Mouse (Mus musculus) B cell, adult 62 days (primary cell): ENCODE measurements around the gene Med28. TPM values are rescaled to one million over a fixed set of nuclear protein-coding genes. Genes with fewer than 3 reads are reported as not detected.

Experiments
- total RNA-seq: library from RNA; stranded (reverse); gene quantifications from 4 replicates; pipeline ENCODE4 v1.2.4, GENCODE M21; 2023

The Med28 gene
- total RNA-seq: 80.7 to 91.9 TPM (median 86.8 TPM) in 4 replicates

DNA sequence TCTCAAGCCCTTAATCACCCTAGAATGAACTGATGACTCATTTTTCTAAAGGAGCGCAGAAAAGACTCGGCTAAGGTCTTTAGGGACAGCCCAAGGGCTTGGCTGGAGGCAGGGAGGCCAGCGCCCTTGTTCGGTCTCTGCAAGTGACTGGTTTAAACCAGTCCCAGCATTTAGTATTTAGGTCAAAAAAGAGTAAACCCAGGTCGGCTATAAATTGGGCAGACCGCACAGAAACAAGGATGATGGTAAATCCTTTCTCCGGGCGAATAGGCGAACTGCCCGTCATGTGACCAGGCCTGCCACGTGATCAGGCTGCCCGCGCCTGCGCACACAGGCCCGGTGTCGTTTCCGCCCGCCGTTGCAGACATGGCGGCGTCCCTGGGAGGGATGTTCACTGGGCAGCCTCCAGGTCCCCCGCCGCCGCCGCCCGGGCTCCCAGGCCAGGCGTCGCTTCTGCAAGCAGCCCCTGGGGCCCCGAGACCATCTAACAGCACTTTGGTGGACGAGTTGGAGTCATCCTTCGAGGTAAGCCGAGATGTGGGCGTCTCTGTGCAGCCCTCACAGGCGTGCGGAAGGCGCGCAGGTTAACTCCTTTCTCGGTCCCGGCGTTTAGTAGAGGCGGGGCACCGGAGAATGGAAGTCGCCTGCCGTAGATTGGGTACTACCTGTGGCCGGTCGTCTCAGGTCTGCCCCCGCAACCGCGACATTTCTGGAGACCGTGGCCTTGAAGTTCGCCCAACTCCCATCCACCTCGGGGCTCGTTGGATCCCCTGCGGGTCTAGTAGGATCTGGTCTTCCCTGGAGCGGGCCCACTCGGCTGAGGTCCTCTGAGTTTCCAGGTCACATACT, at the start of gene Med28:
Med28 (plus strand) TSS at position 270 of the 849 bp plus-strand sequence.

GRCm38 (mm10) chr5:45493191-45494092, 26.6 kb upstream of the Med28 start, which contains the start of gene Lap3:
Lap3 (plus strand) TSS chr5:45493374.

Other genes starting within 250 kb of the Med28 start
- 31.7 to 37.0 TPM (median 34.7 TPM) in 4 replicates for gene Qdpr, start 70.0 kb upstream of the Med28 start, total RNA-seq
- not detected in 4 replicates for gene Clrn2, start 66.5 kb upstream of the Med28 start, total RNA-seq
- gene Lap3, start 26.9 kb upstream of the Med28 start, total RNA-seq: 15.9 to 19.3 TPM (median 18.5 TPM) in 4 replicates
- gene Fam184b, start 119.4 kb downstream of the Med28 start, total RNA-seq: not detected in 4 replicates
- gene Ncapg, start 149.7 kb downstream of the Med28 start, total RNA-seq: 0.85 to 1.8 TPM (median 1.1 TPM) in 4 replicates